Mouse (Mus musculus) MEL (cell line): ENCODE data around the gene Bicral.

Source experiments
- KAT2A ChIP-seq: conservative IDR thresholded peaks from 2 replicates; pipeline ENCODE4 v1.6.1; 2012; ENCODE audit warnings: low read depth, low read length, improper control_type of control experiment, inconsistent platforms
- POLR2A ChIP-seq, 2 experiments: IDR thresholded peaks; 2 replicates each; pipeline ENCODE4 v1.6.1; 2011 to 2012; ENCODE audit warnings: low read length in 2 of 2, mild to moderate bottlenecking in 2 of 2, control low read depth in 1 of 2, improper control_type of control experiment in 1 of 2, low read depth in 1 of 2, moderate library complexity in 1 of 2; ENCODE audit not compliant: control insufficient read depth in 1 of 2, insufficient read depth in 1 of 2, poor library complexity in 1 of 2
- TAL1 ChIP-seq: IDR thresholded peaks from 2 replicates; pipeline ENCODE4 v1.6.1; 2012; ENCODE audit warnings: mild to moderate bottlenecking, inconsistent platforms, low read length, moderate library complexity, mixed read lengths

DNA sequence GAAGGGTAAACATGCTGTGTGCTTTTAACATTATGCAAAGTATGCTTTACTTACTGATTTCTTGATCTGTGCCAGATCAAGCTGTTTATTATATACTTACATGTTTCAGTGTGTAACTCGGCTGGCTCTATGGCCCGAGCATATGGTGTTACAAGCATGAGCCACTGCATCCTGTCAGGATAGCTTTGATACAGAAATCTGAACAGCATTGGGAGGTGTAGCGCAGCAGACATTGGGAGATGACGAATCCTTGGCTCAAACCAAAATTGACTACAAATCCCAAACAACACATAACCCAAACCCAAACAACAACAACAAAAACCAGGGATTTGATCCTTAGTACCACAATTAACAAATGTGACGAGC is 86.3 kb downstream of the Bicral start:
- TF ChIP-seq KAT2A = no peak
- no peak for TF ChIP-seq POLR2A (IDR thresholded peaks at IDR 0.05; ENCODE audit: control insufficient read depth in 1 of 2, insufficient read depth in 1 of 2, low read depth in 1 of 2, low read length in 2 of 2, poor library complexity in 1 of 2)
- TF ChIP-seq TAL1 = no peak
